Mouse (Mus musculus) MEL (cell line): ENCODE measurements around the gene Rab14. TPM values are rescaled to one million over a fixed set of nuclear protein-coding genes. Genes with fewer than 3 reads are reported as not detected.

Source experiments
- DNase-seq: peaks from one replicate; pipeline ENCODE4 v3.0.0; 2011; ENCODE audit warnings: low read depth, low spot score
- H3K27ac ChIP-seq: 2 replicates; pipeline ENCODE4 v1.5.1; 2012; ENCODE audit warnings: low read depth, mild to moderate bottlenecking, control low read depth, low read length, moderate library complexity; ENCODE audit not compliant: control insufficient read depth
- H3K27me3 ChIP-seq, 2 experiments: fragments of 150-350 bp in 1 of 2; sonication (generic) in 1 of 2; 2 replicates each; pipeline ENCODE4 v1.6.1; 2012; ENCODE audit warnings: low read length in 2 of 2, mild to moderate bottlenecking in 2 of 2, improper control_type of control experiment in 1 of 2, moderate library complexity in 1 of 2; ENCODE audit not compliant: insufficient read depth in 2 of 2, control insufficient read depth in 1 of 2
- H3K36me3 ChIP-seq, 2 experiments: 2 replicates each; pipeline ENCODE4 v1.6.1; 2012 to 2014; ENCODE audit warnings: low read length in 2 of 2, improper control_type of control experiment in 1 of 2, inconsistent platforms in 1 of 2, mild to moderate bottlenecking in 1 of 2; ENCODE audit not compliant: insufficient read depth in 2 of 2, control insufficient read depth in 1 of 2
- H3K4me1 ChIP-seq, 2 experiments: fragments of 150-350 bp in 1 of 2; sonication (generic) in 1 of 2; 2 replicates each; pipeline ENCODE4 v1.6.1; 2012; ENCODE audit warnings: low read length in 2 of 2, improper control_type of control experiment in 1 of 2, mild to moderate bottlenecking in 1 of 2; ENCODE audit not compliant: insufficient read depth in 2 of 2, control insufficient read depth in 1 of 2
- H3K4me3 ChIP-seq, 2 experiments: fragments of 150-350 bp in 1 of 2; sonication (generic) in 1 of 2; 2 replicates each; pipeline ENCODE4 v1.5.1; 2012; ENCODE audit warnings: low read depth in 2 of 2, low read length in 2 of 2, mild to moderate bottlenecking in 2 of 2, moderate library complexity in 2 of 2, control low read depth in 1 of 2, improper control_type of control experiment in 1 of 2; ENCODE audit not compliant: control insufficient read depth in 1 of 2, insufficient read depth in 1 of 2
- H3K79me2 ChIP-seq: 2 replicates; pipeline ENCODE4 v1.6.1; 2012; ENCODE audit warnings: mild to moderate bottlenecking, low read length, moderate library complexity; ENCODE audit not compliant: control insufficient read depth, poor library complexity, insufficient read depth
- H3K9ac ChIP-seq: 2 replicates; pipeline ENCODE4 v1.6.1; 2012; ENCODE audit warnings: low read depth, mild to moderate bottlenecking, control low read depth, low read length, moderate library complexity; ENCODE audit not compliant: control insufficient read depth, poor library complexity, severe bottlenecking
- H3K9me3 ChIP-seq: fragments of 150-350 bp; sonication (generic); replicated peaks from 2 replicates; pipeline ENCODE4 v1.6.1; 2012; ENCODE audit warnings: mild to moderate bottlenecking, low read length, improper control_type of control experiment, moderate library complexity; ENCODE audit not compliant: insufficient read depth
- CHD1 ChIP-seq: IDR thresholded peaks from 2 replicates; pipeline ENCODE4 v1.6.1; 2012; ENCODE audit warnings: low read depth, mild to moderate bottlenecking, inconsistent platforms, low read length, improper control_type of control experiment
- ELF1 ChIP-seq: IDR thresholded peaks from 2 replicates; pipeline ENCODE4 v1.6.1; 2014; ENCODE audit warnings: low read depth, mild to moderate bottlenecking, inconsistent platforms, low read length, improper control_type of control experiment, moderate library complexity
- EP300 ChIP-seq, 2 experiments: IDR thresholded peaks; 2 replicates each; pipeline ENCODE4 v1.6.1; 2011; ENCODE audit warnings: improper control_type of control experiment in 2 of 2, low read length in 2 of 2, low read depth in 1 of 2, mild to moderate bottlenecking in 1 of 2
- GATA1 ChIP-seq: IDR thresholded peaks from 2 replicates; pipeline ENCODE4 v1.6.1; 2011; ENCODE audit warnings: low read depth, low read length, improper control_type of control experiment
- HCFC1 ChIP-seq: IDR thresholded peaks from 2 replicates; pipeline ENCODE4 v1.6.1; 2012; ENCODE audit warnings: low read depth, mild to moderate bottlenecking, inconsistent platforms, low read length, improper control_type of control experiment, moderate library complexity
- JUND ChIP-seq: IDR thresholded peaks from 2 replicates; pipeline ENCODE4 v1.6.1; 2011; ENCODE audit warnings: low read depth, mild to moderate bottlenecking, improper control_type of control experiment, low read length
- KAT2A ChIP-seq: conservative IDR thresholded peaks from 2 replicates; pipeline ENCODE4 v1.6.1; 2012; ENCODE audit warnings: low read depth, low read length, improper control_type of control experiment, inconsistent platforms
- MAX ChIP-seq: IDR thresholded peaks from 2 replicates; pipeline ENCODE4 v1.6.1; 2011; ENCODE audit warnings: low read length, improper control_type of control experiment
- MAZ ChIP-seq: IDR thresholded peaks from 2 replicates; pipeline ENCODE4 v1.6.1; 2012; ENCODE audit warnings: low read depth, mild to moderate bottlenecking, inconsistent platforms, low read length, improper control_type of control experiment
- MEF2A ChIP-seq: IDR thresholded peaks from 2 replicates; pipeline ENCODE4 v1.6.1; 2014; ENCODE audit warnings: low read depth, mild to moderate bottlenecking, inconsistent platforms, low read length, improper control_type of control experiment; ENCODE audit not compliant: poor library complexity, insufficient replicate concordance, severe bottlenecking; ENCODE audit errors: extremely low read depth
- MXI1 ChIP-seq: IDR thresholded peaks from 2 replicates; pipeline ENCODE4 v1.6.1; 2011; ENCODE audit warnings: mild to moderate bottlenecking, low read depth, low read length, improper control_type of control experiment
- MYB ChIP-seq: IDR thresholded peaks from 2 replicates; pipeline ENCODE4 v1.6.1; 2011; ENCODE audit warnings: mild to moderate bottlenecking, low read depth, low read length, improper control_type of control experiment
- MYC ChIP-seq: IDR thresholded peaks from 2 replicates; pipeline ENCODE4 v1.6.1; 2011; ENCODE audit warnings: low read depth, mild to moderate bottlenecking, low read length, improper control_type of control experiment, moderate library complexity
- NELFE ChIP-seq: IDR thresholded peaks from 2 replicates; pipeline ENCODE4 v1.6.1; 2011; ENCODE audit warnings: low read depth, low read length, improper control_type of control experiment
- NRF1 ChIP-seq: IDR thresholded peaks from 2 replicates; pipeline ENCODE4 v1.6.1; 2014; ENCODE audit warnings: low read depth, mild to moderate bottlenecking, inconsistent platforms, low read length, improper control_type of control experiment, moderate library complexity; ENCODE audit not compliant: poor library complexity, insufficient read depth, severe bottlenecking
- POLR2A ChIP-seq, 2 experiments: IDR thresholded peaks; 2 replicates each; pipeline ENCODE4 v1.6.1; 2011 to 2012; ENCODE audit warnings: low read length in 2 of 2, mild to moderate bottlenecking in 2 of 2, control low read depth in 1 of 2, improper control_type of control experiment in 1 of 2, low read depth in 1 of 2, moderate library complexity in 1 of 2; ENCODE audit not compliant: control insufficient read depth in 1 of 2, insufficient read depth in 1 of 2, poor library complexity in 1 of 2
- POLR2AphosphoS5 ChIP-seq: IDR thresholded peaks from 2 replicates; pipeline ENCODE4 v1.6.1; 2012; ENCODE audit warnings: low read depth, borderline replicate concordance, mild to moderate bottlenecking, inconsistent platforms, low read length, moderate library complexity, mixed read lengths
- RAD21 ChIP-seq: IDR thresholded peaks from 2 replicates; pipeline ENCODE4 v1.6.1; 2011; ENCODE audit warnings: mild to moderate bottlenecking, low read depth, low read length, improper control_type of control experiment
- RCOR1 ChIP-seq: IDR thresholded peaks from 2 replicates; pipeline ENCODE4 v1.6.1; 2012; ENCODE audit warnings: low read depth, mild to moderate bottlenecking, inconsistent platforms, low read length, improper control_type of control experiment
- SIN3A ChIP-seq: IDR thresholded peaks from 2 replicates; pipeline ENCODE4 v1.6.1; 2012; ENCODE audit warnings: low read length, improper control_type of control experiment, inconsistent platforms
- SMC3 ChIP-seq: IDR thresholded peaks from 2 replicates; pipeline ENCODE4 v1.6.1; 2011; ENCODE audit warnings: low read depth, low read length, improper control_type of control experiment
- TAL1 ChIP-seq: IDR thresholded peaks from 2 replicates; pipeline ENCODE4 v1.6.1; 2012; ENCODE audit warnings: mild to moderate bottlenecking, inconsistent platforms, low read length, moderate library complexity, mixed read lengths
- TBP ChIP-seq: IDR thresholded peaks from 2 replicates; pipeline ENCODE4 v1.8.0; 2011; ENCODE audit warnings: low read depth, low read length, improper control_type of control experiment
- USF1 ChIP-seq: IDR thresholded peaks from 2 replicates; pipeline ENCODE4 v1.6.1; 2014; ENCODE audit warnings: low read depth, mild to moderate bottlenecking, inconsistent platforms, low read length, improper control_type of control experiment, moderate library complexity
- USF2 ChIP-seq, 2 experiments: IDR thresholded peaks; 2 replicates each; pipeline ENCODE4 v1.6.1; 2011 to 2012; ENCODE audit warnings: improper control_type of control experiment in 2 of 2, low read length in 2 of 2, borderline replicate concordance in 1 of 2, inconsistent platforms in 1 of 2, low read depth in 1 of 2, mild to moderate bottlenecking in 1 of 2; ENCODE audit not compliant: insufficient read depth in 1 of 2
- ZC3H11A ChIP-seq: IDR thresholded peaks from 2 replicates; pipeline ENCODE4 v1.6.1; 2012; ENCODE audit warnings: low read depth, mild to moderate bottlenecking, inconsistent platforms, low read length, improper control_type of control experiment
- ZKSCAN1 ChIP-seq: IDR thresholded peaks from 2 replicates; pipeline ENCODE4 v1.6.1; 2012; ENCODE audit warnings: low read depth, mild to moderate bottlenecking, inconsistent platforms, low read length, improper control_type of control experiment, moderate library complexity
- ZMIZ1 ChIP-seq: IDR thresholded peaks from 2 replicates; pipeline ENCODE4 v1.6.1; 2012; ENCODE audit warnings: low read depth, mild to moderate bottlenecking, inconsistent platforms, low read length, improper control_type of control experiment, moderate library complexity
- ZNF384 ChIP-seq: IDR thresholded peaks from 2 replicates; pipeline ENCODE4 v1.6.1; 2012; ENCODE audit warnings: low read depth, mild to moderate bottlenecking, inconsistent platforms, low read length, improper control_type of control experiment
- polyA plus RNA-seq, 2 experiments: library from polyadenylated mRNA; stranded (reverse) in 1 of 2; unstranded in 1 of 2; fragments of >175 nt in 1 of 2; fragments of >200 nt in 1 of 2; gene quantifications; 2 replicates each; pipeline versions ENCODE4 v1.2.1 to v1.2.4; 2012; ENCODE audit warnings: low replicate concordance in 2 of 2, low read depth in 1 of 2; ENCODE audit not compliant: insufficient read length in 2 of 2, insufficient read depth in 1 of 2, missing spikeins in 1 of 2
- total RNA-seq: library from RNA; depleted of rRNA; stranded (reverse); fragments of 300-350 nt; gene quantifications from 2 replicates; pipeline ENCODE4 v1.2.3, GENCODE M21; 2012

Gene Rab14
- total and polyA plus RNA-seq, 3 experiments, result 28.1 to 81.6 (median 78.1) TPM

GRCm38 (mm10) chr2:35211681-35212080 lies 10.8 kb upstream of the Rab14 start:
- Histone ChIP-seq H3K27ac (no peak overlapping the region), H3K9me3 (no peaks in the 10 kb centered on the region), H3K36me3 (peaks cover 0 to 15% of the 10 kb centered on the region in 2 experiments; a peak in 2 of 4 replicates), H3K4me1 (peaks cover 6 to 30% of the 10 kb centered on the region in 2 experiments; a peak in 3 of 4 replicates), H3K27me3 (no peaks in the 10 kb centered on the region), H3K9ac (no peak overlapping the region), H3K4me3 (no peak overlapping the region), H3K79me2 (no peaks in the 10 kb centered on the region)
- TF ChIP-seq MEF2A (no peak), MXI1 (no peak)
- no peak for DNase-seq

DNA sequence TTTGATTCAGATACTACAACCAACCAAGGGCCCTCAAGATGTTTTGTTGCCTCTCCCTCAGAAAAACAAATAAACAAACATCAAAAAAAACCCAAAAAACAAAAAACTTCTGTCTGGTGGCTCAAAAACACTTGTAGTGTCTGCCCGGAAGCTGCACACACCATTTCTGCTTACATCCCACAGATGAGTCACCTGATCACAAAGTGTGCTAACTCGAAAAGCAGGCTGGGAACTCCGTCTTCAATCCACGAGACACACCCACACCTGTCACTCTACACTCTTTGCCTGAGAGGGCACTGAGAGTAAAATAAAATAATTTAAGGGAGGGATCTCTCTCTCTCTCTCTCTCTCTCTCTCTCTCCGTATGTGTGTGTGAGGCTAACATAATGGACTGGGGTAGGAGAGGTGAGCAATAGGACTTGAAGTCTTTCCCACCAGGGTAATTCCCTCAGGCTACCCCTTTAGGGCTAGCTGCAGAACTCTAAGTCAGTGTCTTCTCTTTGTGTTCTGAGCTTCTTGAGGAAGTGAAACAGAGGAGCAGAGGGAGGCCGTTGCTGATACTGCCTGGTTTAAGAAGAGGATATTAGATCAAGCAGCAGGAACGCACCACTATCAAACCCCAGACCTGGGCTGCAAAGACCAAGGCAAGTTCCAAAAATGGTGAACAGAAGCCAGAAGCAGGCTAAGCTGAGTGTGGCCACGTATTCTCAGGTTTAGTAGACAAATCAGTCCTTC lies 8.2 kb upstream of the Rab14 start:
- H3K27me3 ChIP-seq, result no peaks in the 10 kb centered on the region
- H3K79me2 ChIP-seq, result no peaks in the 10 kb centered on the region
- peak; percentile 80 for DNase-seq
- H3K27ac ChIP-seq, result peak overlapping the region; percentile 69
- peaks cover 6 to 27% of the 10 kb centered on the region in 2 experiments; a peak in 3 of 4 replicates for H3K4me1 ChIP-seq
- H3K9me3 ChIP-seq, result no peaks in the 10 kb centered on the region
- peak overlapping the region; percentile 51 for H3K9ac ChIP-seq
- peaks cover 0 to 15% of the 10 kb centered on the region in 2 experiments; a peak in 2 of 4 replicates for H3K36me3 ChIP-seq
- peak overlapping the region; percentile 20 to 52 for H3K4me3 ChIP-seq
- TF ChIP-seq EP300 (IDR thresholded peaks at IDR 0.05; ENCODE audit: low read depth in 1 of 2, low read length in 2 of 2), result peak in 1 of 2 experiments; percentile 25; a peak in 3 of 4 replicates
- TF ChIP-seq POLR2AphosphoS5, result no peak
- TF ChIP-seq MAZ, result no peak
- TF ChIP-seq SMC3, result no peak; the same call in 1 of the 2 replicates
- peak; percentile 85 for TF ChIP-seq USF1
- no peak for TF ChIP-seq CHD1
- no peak for TF ChIP-seq NRF1
- TF ChIP-seq MYB, result no peak
- TF ChIP-seq TAL1, result no peak
- no peak for TF ChIP-seq RAD21
- no peak for TF ChIP-seq MEF2A
- TF ChIP-seq MXI1, result peak; percentile 56; the same call in 1 of the 2 replicates
- TF ChIP-seq ZC3H11A, result no peak
- no peak for TF ChIP-seq GATA1
- peak; percentile 15; the same call in 1 of the 2 replicates for TF ChIP-seq MAX
- TF ChIP-seq POLR2A (IDR thresholded peaks at IDR 0.05; ENCODE audit: control insufficient read depth in 1 of 2, insufficient read depth in 1 of 2, low read depth in 1 of 2, low read length in 2 of 2, poor library complexity in 1 of 2), result 0 out of 4 replicates have a peak, but pooled peaks of 1 of the 2 experiments have one; percentile 27
- no peak for TF ChIP-seq RCOR1
- peak; percentile 56 for TF ChIP-seq HCFC1
- TF ChIP-seq ZMIZ1, result no peak
- TF ChIP-seq JUND, result peak; percentile 16; the same call in 1 of the 2 replicates
- TF ChIP-seq KAT2A, result no peak
- no peak for TF ChIP-seq ZNF384
- peak in 1 of 2 experiments; percentile 48; a peak in 1 of 4 replicates for TF ChIP-seq USF2 (IDR thresholded peaks at IDR 0.05; ENCODE audit: borderline replicate concordance in 1 of 2, insufficient read depth in 1 of 2, low read depth in 1 of 2, low read length in 2 of 2)
- no peak for TF ChIP-seq ZKSCAN1
- 0 out of 2 replicates have a peak, but pooled peaks have one; percentile 38 for TF ChIP-seq TBP
- peak; percentile 36; the same call in 1 of the 2 replicates for TF ChIP-seq NELFE
- peak; percentile 36; the same call in 1 of the 2 replicates for TF ChIP-seq MYC
- TF ChIP-seq ELF1, result no peak
- TF ChIP-seq SIN3A, result peak; percentile 38
